Mouse (Mus musculus): Measurements from ENCODE around the gene B4galt3. TPM values are rescaled to one million over a fixed set of nuclear protein-coding genes. Genes with fewer than 3 reads are reported as not detected.
A peak's percentile ranks its signal among the peaks of the same experiment; 100 is the strongest.
"Not testable (repeated sequence)": the region's sequence is repeated elsewhere in the genome, so short reads cannot be mapped to it uniquely, and the experiment has no call there.

B4galt3 gene
- total and polyA plus RNA-seq, 2 experiments from 2014 or later: 99.3 to 115 TPM

DNA sequence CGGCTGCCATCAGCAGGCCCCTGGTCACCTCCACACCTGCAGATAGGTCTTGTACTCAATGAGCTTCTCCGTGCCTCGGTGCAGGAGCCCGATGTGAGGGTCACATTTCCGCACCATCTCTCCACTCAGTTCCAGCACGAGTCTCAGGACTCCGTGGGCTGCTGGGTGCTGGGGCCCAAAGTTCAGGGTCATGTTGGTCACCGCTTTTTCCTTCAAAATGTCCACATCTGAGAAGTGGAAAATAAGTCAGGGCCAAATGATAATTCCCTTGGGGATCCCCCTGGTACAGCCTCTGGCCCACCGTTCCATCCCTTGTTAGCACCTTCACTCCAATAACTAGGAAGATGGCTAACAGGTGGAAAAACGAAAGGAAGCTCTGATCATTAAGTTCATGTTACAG, 29.2 kb upstream of the B4galt3 start:
- no peak for TF ChIP-seq CTCF (IDR thresholded peaks at IDR 0.05; ENCODE audit: low read depth)
- Histone ChIP-seq H3K4me2 (ENCODE audit: low read depth) (no peak overlapping the region), H3K4me1 (ENCODE audit: insufficient read depth) (no peaks in the 10 kb centered on the region), H3K36me3 (ENCODE audit: insufficient read depth) (peaks cover 63% of the 10 kb centered on the region), H3K27me3 (ENCODE audit: insufficient read depth, low read length) (no peaks in the 10 kb centered on the region), H3K9me3 (ENCODE audit: low read length) (no peaks in the 10 kb centered on the region), H3K9ac (no peak overlapping the region), H3K27ac (ENCODE audit: low read depth, low read length) (no peak overlapping the region), H3K4me3 (ENCODE audit: low read depth, low read length) (no peak overlapping the region)
- 95% methylated on average over 10 of the region's 10 CpGs for WGBS
- DNase-seq (no peak), ATAC-seq (no peak)

DNA sequence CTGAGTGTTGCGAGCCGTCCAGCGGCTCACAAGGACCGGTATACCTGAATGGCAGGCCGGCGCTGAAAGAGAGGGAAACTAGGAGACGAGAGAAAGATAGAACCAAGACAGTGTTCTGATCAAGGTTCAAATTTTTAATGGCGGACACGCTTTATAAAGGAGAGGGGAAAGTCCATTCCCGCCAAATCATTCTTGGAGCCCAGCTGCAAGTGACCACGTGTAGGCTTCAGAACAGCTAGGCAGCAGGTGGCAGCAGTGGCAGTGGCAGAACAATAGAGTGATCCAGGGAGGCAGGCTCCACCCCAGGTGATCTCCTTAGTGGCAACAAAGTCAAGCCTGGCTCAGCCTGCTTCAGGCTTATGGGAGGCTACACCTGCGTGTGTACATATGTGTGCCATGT, 28.2 kb upstream of the B4galt3 start:
- 81% methylated on average over 12 of the region's 12 CpGs for WGBS
- ATAC-seq; H3K4me3 ChIP-seq (ENCODE audit: low read depth, low read length); H3K9me3 ChIP-seq (ENCODE audit: low read length); H3K27me3 ChIP-seq (ENCODE audit: insufficient read depth, low read length); DNase-seq; H3K9ac ChIP-seq; H3K4me1 ChIP-seq (ENCODE audit: insufficient read depth); H3K4me2 ChIP-seq (ENCODE audit: low read depth); H3K27ac ChIP-seq (ENCODE audit: low read depth, low read length): not testable (repeated sequence)
- H3K36me3 ChIP-seq (ENCODE audit: insufficient read depth): peaks cover 55% of the 10 kb centered on the region

DNA sequence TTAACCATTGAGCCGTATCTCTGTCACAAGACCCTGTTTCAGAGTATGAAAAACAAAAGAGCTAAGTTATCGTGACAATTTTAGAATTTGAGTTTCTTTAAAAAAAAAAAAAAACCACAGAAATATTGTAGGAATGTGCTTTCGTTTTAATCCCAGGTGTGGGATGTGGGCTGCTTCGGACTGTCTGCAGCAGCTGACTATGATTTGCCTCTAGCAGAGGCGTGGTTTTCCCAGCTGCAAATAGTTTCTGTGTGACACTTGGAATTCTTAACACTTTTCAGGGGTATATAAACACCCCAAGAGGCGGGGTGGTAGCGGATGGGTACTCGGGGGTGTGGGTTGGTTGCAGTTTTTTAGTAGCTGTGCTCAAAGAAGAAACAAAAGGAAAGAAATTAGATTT, 24.8 kb upstream of the B4galt3 start:
- no peak for TF ChIP-seq CTCF (IDR thresholded peaks at IDR 0.05; ENCODE audit: low read depth)
- WGBS: 94% methylated on average over 8 of the region's 8 CpGs

DNA sequence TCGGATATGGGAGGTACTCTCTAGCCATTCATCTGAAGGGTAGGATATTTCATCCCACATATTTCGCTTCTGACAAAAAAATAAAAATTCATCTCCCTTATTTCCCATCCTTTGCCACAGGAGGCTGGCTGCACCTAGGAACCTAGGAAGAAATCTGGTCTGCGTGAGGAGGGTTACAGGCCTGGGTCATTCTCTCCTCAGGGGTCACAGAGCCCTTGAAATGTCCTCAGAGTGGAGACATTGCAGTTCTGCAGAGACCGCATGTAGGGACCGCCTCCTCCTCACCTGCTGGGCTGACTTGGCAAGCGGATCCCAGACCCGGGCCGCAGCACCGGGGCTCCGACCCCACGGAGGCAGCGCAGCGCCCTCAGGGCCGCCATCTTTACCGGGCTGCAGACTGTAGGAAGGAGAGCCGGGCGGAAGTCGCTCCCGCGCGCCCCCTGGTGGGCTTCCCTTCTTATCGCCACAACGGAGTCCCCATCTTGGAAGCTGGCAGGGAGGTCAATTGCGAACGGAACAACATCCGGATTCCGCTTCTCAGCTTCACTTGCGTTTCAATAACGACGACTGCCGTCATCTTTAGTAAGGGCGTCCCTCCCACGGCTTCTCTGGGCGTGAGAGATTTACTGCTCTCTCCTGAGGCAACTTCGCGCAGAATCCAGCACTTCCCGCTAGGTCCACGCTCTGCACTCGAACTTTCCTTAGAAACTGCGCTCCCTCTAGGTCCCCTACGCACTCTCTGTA, 23.2 kb upstream of the B4galt3 start:
- ATAC-seq (peak; percentile 96), DNase-seq (peak; percentile 99)
- Histone ChIP-seq H3K27ac (ENCODE audit: low read depth, low read length) (peak overlapping the region; percentile 75), H3K4me1 (ENCODE audit: insufficient read depth) (peaks cover 10% of the 10 kb centered on the region; the same call in 1 of the 2 replicates), H3K9ac (peak overlapping the region; percentile 92), H3K27me3 (ENCODE audit: insufficient read depth, low read length) (no peaks in the 10 kb centered on the region), H3K36me3 (ENCODE audit: insufficient read depth) (0 out of 2 replicates have a peak, but pooled peaks cover 9% of the 10 kb centered on the region), H3K4me2 (ENCODE audit: low read depth) (peak overlapping the region; percentile 64), H3K4me3 (ENCODE audit: low read depth, low read length) (peak overlapping the region; percentile 75), H3K9me3 (ENCODE audit: low read length) (no peaks in the 10 kb centered on the region)
- TF ChIP-seq CTCF (IDR thresholded peaks at IDR 0.05; ENCODE audit: low read depth): peak; percentile 95
- 2% methylated on average over 41 of the region's 41 CpGs for WGBS

More for the DNA sequence above, 24.8 kb upstream of the B4galt3 start:
- Histone ChIP-seq H3K9me3 (ENCODE audit: low read length) (no peaks in the 10 kb centered on the region), H3K4me3 (ENCODE audit: low read depth, low read length) (no peak overlapping the region), H3K27me3 (ENCODE audit: insufficient read depth, low read length) (no peaks in the 10 kb centered on the region), H3K36me3 (ENCODE audit: insufficient read depth) (peaks cover 23% of the 10 kb centered on the region), H3K27ac (ENCODE audit: low read depth, low read length) (no peak overlapping the region), H3K9ac (no peak overlapping the region), H3K4me1 (ENCODE audit: insufficient read depth) (0 out of 2 replicates have a peak, but pooled peaks cover 2% of the 10 kb centered on the region), H3K4me2 (ENCODE audit: low read depth) (no peak overlapping the region)
- DNase-seq (no peak), ATAC-seq (no peak)

DNA sequence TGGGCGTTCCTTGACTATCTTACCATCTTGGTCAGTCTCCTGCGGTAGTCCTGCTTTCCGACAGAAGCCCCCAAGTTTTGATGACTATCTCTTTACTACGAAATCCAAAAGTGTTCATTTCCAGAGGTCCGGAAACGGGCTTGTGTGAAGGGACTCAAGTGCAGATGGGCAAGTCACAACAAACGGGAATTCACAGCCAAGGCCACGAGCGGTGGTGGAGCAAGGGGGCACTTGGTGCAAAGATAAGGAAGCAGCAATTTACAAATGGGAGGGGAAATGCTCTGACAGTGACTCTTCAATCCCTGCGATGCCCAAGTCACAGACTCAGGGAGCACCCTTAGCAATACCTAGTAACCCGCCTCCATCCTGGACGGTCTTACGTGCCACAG, 22.7 kb upstream of the B4galt3 start:
- Histone ChIP-seq H3K36me3 (ENCODE audit: insufficient read depth) (0 out of 2 replicates have a peak, but pooled peaks cover 6% of the 10 kb centered on the region), H3K4me2 (ENCODE audit: low read depth) (peak overlapping the region; percentile 63), H3K27ac (ENCODE audit: low read depth, low read length) (peak overlapping the region; percentile 75; the same call in 1 of the 2 replicates), H3K9ac (peak overlapping the region; percentile 36), H3K4me1 (ENCODE audit: insufficient read depth) (peaks cover 15% of the 10 kb centered on the region; the same call in 1 of the 2 replicates), H3K4me3 (ENCODE audit: low read depth, low read length) (peak overlapping the region; percentile 75), H3K27me3 (ENCODE audit: insufficient read depth, low read length) (no peaks in the 10 kb centered on the region), H3K9me3 (ENCODE audit: low read length) (no peaks in the 10 kb centered on the region)
- ATAC-seq (0 out of 2 replicates have a peak, but pooled peaks have one; percentile 0), DNase-seq (no peak)
- TF ChIP-seq CTCF (IDR thresholded peaks at IDR 0.05; ENCODE audit: low read depth): no peak
- WGBS: 17% methylated on average over 13 of the region's 13 CpGs

DNA sequence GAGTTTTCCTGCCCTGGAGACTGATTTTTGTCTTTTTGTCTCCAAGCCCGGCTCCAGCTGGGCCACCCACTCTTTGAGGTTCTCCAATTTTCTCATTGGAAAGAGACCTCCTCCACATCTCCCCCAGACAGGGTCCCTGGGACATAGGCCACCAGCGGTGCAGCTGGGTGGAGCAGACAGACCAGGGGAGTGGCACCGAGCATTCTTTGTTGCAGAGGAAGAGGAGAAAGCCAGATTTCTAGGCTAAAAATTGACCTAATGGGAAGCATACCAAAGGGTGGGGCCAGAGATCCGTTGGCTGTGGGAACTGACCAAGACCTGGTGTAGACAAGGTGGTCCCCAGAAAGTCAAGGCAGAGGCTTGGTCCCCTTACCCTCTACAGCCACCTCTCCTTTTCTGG, 22.2 kb upstream of the B4galt3 start:
- DNase-seq (no peak), ATAC-seq (no peak)
- Histone ChIP-seq H3K9me3 (ENCODE audit: low read length) (no peaks in the 10 kb centered on the region), H3K36me3 (ENCODE audit: insufficient read depth) (0 out of 2 replicates have a peak, but pooled peaks cover 1% of the 10 kb centered on the region), H3K4me3 (ENCODE audit: low read depth, low read length) (no peak overlapping the region), H3K4me1 (ENCODE audit: insufficient read depth) (peaks cover 15% of the 10 kb centered on the region; the same call in 1 of the 2 replicates), H3K4me2 (ENCODE audit: low read depth) (peak overlapping the region; percentile 63; the same call in 1 of the 2 replicates), H3K27me3 (ENCODE audit: insufficient read depth, low read length) (no peaks in the 10 kb centered on the region), H3K27ac (ENCODE audit: low read depth, low read length) (0 out of 2 replicates have a peak overlapping the region, but pooled peaks have one; percentile 75), H3K9ac (no peak overlapping the region)
- no peak for TF ChIP-seq CTCF (IDR thresholded peaks at IDR 0.05; ENCODE audit: low read depth)
- WGBS: 38% methylated on average over 4 of the region's 4 CpGs

All from forebrain, postnatal 0 days (tissue).